Mouse (Mus musculus): Measurements from ENCODE around the gene Creb5. TPM values are rescaled to one million over a fixed set of nuclear protein-coding genes. Genes with fewer than 3 reads are reported as not detected.

The Creb5 gene
- total RNA-seq, 1 experiment from 2014 or later: 1.0 TPM

DNA sequence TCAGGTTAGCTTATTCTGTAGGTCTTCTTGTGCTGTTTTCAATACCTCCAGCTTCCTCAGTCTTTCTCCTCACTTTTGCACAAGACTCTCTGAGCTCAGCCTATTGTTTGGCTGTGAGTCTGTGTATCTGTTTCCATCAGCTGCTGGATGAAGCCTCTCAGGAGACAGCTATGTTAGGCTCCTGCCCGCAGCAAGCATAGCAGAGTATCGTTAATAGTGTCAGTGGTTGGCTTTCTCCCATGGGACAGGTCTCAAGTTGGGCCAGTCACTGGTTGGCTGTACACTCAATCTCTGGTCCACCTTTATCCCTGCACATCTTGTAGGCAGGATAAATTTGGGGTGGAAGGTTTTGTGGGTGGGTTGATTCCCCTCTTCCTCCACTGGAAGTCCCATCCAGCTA, 226.3 kb downstream of the Creb5 start:
- no peak for ATAC-seq (ENCODE audit: extremely low read depth, insufficient number of reproducible peaks, low FRiP score, poor library complexity, severe bottlenecking)

DNA sequence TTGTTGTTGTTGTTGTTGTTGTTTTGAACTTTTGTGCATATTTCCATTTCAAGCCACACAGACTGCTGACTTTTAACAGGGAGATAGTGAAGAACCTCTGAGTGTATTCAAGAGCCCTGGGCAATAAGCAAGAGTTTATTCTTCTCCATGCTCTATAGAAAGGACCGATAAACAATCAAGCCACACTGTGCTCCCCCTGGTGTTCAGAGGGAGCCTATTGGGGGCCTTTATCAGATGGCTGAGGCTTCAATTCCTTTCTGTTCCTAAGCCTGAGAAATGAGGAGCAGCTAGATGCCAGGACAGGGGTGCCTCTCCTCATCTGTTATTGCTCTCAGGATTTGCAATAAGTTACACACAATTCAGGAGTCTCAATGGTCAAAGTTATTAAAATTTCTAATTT, 227.8 kb downstream of the Creb5 start:
- no peak for ATAC-seq (ENCODE audit: extremely low read depth, insufficient number of reproducible peaks, low FRiP score, poor library complexity, severe bottlenecking)

DNA sequence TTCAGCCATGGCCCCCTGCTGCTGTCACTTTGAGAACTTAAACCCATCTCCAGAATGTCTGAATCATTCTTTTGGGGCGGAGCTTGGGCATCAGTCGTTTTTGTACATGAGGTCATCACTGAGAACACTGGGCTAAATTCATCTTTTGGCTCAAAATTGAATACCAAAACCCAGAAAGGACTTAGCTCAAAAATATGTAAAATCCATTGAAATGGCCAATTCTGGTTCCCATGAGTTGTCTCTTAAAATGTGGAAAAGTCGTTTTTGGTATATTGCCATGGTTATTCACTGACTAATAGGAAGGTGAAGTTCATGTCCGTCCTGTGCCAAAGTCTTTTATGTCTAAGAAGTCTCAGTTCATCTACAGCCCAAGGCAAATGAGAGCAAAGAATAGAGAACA, 228.5 kb downstream of the Creb5 start:
- ATAC-seq (ENCODE audit: extremely low read depth, insufficient number of reproducible peaks, low FRiP score, poor library complexity, severe bottlenecking): no peak

DNA sequence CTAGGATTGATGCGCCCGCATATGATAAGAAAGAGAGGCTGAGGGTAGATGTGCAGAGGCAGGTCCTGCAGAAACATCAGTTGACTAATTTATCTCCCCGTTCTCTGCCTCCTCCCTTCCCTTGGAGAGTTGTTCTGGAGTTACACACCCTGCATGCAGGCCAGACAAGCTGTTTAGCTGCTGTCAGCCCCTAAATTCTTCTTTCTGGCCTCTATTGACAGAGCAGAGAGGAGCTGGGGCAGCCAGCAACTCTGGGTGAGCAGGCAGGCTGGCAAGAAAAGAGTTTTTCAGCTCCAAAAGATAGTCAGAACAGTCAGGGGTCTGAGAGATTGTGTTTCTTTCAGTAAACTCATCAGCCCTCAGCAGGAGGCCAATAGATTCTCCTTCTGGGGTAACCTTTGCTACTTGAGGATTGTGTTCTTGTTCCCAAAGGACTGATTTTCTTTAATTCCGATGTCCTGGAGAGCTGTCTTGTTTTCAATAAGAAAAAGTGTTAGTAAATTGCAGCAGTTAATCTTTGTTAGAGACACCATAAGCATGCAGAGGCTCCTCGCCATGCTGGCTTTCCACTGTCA, 230.4 kb downstream of the Creb5 start:
- no peak for ATAC-seq (ENCODE audit: extremely low read depth, insufficient number of reproducible peaks, low FRiP score, poor library complexity, severe bottlenecking)

DNA sequence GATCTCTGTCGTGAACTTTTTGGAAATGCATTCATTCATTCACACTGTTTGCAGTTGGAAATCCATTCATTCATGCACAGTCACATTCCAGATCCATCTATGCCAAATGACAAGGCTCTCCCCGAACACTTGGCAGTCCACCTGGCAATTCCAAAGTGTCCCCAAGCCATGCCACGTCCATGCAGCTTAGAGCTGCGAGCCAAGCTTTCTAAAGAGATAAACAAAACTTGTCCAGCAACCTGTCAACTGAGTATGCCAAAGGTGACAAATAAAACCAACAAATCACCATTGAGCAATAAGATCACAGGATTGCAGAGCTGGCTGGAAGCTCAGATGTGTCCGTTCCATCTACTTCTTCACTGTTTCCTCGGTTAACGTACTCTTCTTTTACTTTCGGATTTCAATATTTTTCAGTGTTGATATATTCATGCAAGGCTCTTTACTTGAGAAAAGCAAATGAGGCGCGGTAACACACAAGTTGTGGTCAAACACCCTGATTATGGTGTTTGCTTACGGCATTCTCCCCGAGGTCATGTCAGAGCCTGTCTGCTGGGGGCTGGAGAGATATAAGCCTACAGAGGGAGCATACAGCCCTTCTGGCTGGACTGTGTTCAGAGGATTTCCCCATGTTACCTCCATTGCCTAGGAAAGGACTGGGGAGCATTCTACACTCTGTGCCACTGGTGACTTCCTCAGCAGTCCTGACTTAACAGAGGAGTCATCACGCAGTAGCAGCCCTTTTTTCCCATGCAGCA, 236.8 kb downstream of the Creb5 start:
- ATAC-seq (ENCODE audit: extremely low read depth, insufficient number of reproducible peaks, low FRiP score, poor library complexity, severe bottlenecking): no peak

DNA sequence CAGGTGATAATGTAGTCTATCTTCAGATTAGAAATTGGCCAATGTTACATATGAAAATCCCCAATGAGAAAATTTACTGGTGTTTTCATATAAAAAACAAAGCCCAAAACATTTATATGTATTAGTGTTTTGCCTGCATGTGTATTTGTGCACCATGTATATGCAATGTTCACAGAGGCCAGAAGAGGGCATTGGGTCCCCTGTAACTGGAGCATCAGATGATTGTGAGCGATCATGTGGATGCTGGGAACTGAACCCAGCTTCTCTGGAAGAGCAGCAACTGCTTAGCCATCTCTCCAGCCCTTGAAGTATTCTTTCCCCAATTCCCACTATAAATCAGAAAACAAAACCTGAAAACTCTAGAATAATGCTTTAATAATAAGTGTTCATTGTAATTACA, 239.4 kb downstream of the Creb5 start:
- no peak for ATAC-seq (ENCODE audit: extremely low read depth, insufficient number of reproducible peaks, low FRiP score, poor library complexity, severe bottlenecking)

DNA sequence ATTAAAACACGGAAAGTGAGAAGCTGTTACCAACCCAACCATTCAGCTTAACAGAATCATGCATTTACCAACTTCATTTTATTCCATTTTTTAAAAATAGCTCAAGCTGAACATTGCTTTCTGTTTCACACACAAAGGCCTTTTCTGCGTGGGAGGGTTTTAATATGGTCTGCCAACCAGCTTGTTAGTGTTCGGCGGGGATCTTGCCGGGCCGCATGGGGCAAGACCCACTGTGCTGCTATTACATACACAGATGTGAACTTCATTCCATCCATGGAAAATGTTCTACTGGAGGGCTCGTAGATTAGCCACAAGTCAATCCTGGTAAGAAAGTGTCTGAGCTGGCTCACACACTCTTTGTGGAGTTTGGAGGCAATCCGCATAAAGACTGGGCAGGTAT, 243.7 kb downstream of the Creb5 start:
- no peak for ATAC-seq (ENCODE audit: extremely low read depth, insufficient number of reproducible peaks, low FRiP score, poor library complexity, severe bottlenecking)

DNA sequence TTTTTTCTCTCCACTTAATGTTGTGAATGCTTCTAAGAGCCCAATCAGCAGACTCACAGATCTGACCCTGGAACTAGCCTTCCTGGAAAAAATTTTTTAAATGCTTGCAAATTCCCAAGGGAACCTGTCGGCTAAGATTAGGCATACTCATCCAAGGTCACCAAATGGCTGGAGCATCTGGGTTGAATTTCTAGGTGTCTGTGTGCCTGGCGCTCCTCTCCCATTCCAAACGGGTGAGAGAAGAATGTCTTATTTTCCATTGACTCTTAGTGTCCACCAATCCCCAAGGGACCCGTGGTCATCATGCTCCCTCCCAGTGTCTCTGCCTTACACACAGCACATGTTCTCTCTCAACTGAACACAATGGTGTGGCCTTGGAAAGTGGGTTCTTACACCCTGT, 244.4 kb downstream of the Creb5 start:
- no peak for ATAC-seq (ENCODE audit: extremely low read depth, insufficient number of reproducible peaks, low FRiP score, poor library complexity, severe bottlenecking)

DNA sequence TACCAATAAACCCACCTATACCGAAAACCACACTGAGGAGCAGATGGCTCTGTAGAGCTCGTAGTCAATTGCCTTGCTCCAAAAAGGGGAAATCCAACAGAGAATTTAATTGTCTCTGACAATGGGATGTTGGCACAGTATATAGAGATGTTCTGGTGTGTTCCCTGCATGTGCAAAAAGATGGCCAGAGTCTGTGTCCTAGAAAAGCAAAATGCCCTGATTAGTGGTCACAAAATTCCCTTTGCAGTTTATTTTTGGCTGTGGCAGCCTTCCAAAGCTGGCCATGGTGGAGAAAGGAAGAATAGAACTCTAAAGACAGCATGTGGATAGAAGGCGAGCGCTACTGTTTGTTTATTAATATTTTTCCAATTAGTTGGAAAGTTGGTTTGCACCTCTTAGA, 250.5 kb downstream of the Creb5 start:
- no peak for ATAC-seq (ENCODE audit: extremely low read depth, insufficient number of reproducible peaks, low FRiP score, poor library complexity, severe bottlenecking)

DNA sequence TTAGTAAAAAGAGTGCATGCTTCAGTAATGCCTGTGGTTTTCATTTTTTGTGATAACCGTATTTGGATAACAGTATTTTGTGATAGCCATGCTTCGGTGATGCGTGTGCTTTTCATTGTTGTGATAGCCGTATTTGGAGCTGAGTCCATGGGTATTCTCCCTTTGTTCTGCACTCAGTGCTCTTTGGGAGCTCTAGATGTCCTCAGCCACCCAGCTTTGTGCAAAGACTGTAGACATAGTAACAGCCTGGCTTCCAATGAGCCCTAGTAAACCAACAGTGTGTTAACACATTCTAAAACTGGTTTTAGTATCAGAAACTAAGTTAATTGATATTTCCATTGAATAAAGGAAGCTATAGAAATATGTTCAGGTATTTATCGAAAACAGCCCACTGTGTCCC, 254.7 kb downstream of the Creb5 start:
- no peak for ATAC-seq (ENCODE audit: extremely low read depth, insufficient number of reproducible peaks, low FRiP score, poor library complexity, severe bottlenecking)

DNA sequence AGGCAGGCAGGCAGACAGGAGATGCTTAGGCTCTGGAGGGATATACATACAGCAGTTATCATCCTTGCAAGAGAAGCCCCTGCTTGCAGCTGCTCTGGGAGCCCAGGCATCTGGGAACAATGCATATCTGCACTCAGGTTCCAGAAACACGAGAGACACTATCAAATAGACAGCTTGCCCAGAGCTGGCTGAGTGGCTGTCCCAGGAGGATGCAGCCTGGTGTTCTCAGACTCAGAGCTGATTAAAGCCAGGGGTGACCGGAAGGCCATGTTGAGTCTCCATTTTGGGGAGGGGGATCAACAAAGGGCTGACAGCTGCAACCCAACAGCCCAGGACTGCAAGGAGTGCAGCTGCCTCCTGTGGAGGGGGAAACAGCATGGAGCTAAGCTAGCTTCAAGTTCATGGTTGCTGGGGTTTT, 258.4 kb downstream of the Creb5 start:
- ATAC-seq (ENCODE audit: extremely low read depth, insufficient number of reproducible peaks, low FRiP score, poor library complexity, severe bottlenecking): no peak

DNA sequence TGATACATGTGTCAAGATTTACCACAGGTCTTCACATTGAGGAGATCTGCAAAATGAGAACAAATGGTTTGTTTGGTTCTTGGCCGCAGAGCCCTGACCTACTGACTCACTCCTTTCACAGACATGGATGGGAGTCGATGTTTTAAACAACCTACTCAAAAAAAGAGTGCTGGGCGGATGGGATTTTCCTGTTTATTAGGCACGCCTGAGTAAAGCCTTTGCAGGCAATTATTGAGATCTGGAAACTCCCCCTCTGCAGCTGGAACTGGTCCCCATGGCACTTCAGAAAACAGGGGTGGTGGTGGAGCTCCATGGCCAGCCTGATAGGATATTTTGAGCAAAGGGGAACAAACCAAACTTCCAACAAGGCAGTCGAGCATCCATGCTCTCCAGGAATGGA, 258.9 kb downstream of the Creb5 start:
- ATAC-seq (ENCODE audit: extremely low read depth, insufficient number of reproducible peaks, low FRiP score, poor library complexity, severe bottlenecking): no peak

DNA sequence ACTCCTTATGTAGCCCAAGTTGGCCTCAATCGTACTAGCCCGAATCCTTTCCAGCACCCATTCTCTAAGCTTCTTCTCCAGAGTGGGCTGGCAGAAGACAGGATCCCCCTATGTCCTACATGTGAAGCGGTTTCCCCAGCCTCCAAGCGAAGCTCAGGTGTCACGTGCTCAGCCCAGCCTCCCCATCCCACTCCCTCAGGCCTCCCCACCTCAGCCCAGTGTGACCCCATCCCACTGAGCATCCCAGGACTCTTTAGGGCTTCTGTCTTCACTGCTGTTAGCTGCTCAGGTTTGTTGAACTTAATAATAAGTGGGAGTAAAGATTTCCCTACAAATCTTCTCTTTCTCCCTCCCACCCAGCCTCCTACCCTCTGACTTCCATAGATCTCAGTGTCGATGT, 261.2 kb downstream of the Creb5 start:
- ATAC-seq (ENCODE audit: extremely low read depth, insufficient number of reproducible peaks, low FRiP score, poor library complexity, severe bottlenecking): no peak

DNA sequence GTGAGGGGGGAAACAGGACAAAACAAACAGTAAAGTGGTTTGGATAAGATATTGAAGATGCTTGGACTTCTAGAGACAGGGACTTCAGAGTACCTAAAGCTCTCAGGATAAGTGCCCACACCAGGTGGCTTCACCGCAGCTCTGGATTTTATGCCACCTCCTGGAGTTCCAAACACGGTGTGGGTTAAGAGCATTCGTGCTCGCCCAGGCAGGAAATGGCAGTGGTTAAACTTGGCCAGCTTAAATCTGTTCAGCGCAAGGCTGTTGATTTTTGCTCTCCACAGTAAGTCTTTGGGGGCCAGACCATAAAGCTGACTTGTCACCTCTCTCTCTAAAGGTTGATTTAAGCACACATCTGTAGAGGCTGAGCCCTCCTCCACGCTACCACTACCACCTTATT, 262.3 kb downstream of the Creb5 start:
- no peak for ATAC-seq (ENCODE audit: extremely low read depth, insufficient number of reproducible peaks, low FRiP score, poor library complexity, severe bottlenecking)

DNA sequence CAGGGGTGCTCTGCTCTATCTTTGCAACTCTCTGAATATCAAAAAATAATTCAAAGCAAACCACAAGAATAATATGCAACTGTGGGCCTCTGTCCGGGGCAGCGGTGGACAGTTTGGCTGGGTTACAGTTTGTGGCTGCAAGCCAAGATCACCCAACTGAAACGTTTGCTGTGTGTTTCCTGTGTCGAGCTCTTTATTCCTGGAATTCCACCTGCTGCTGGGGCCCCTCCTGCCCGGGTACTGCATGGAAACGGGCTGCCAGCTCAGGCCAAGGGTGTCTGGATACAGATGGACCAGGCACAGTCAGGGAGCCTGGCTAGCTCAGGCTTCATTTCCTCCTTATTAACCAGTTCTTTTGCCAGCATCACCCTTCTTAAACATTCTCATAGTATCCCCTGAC, 269.0 kb downstream of the Creb5 start:
- no peak for ATAC-seq (ENCODE audit: extremely low read depth, insufficient number of reproducible peaks, low FRiP score, poor library complexity, severe bottlenecking)

DNA sequence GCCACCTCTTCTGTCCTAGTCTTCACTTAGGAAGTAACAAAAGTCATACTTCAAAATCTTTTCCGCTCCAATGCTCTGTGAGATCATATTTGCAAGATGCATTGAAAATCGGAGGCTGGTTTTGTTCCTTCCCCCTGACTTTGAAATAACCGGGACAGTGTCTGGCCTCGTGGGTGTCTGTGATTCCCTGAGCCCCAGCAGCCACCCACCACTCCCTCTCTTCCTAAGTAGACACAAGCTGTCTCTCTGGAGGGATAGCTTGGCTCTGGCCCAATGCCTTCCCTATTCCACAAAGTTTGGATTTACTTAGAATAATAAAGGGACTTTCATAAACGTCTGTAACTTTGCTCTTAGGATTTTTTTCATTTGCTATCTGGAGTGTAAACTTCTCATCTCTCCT, 273.9 kb downstream of the Creb5 start:
- no peak for ATAC-seq (ENCODE audit: extremely low read depth, insufficient number of reproducible peaks, low FRiP score, poor library complexity, severe bottlenecking)

DNA sequence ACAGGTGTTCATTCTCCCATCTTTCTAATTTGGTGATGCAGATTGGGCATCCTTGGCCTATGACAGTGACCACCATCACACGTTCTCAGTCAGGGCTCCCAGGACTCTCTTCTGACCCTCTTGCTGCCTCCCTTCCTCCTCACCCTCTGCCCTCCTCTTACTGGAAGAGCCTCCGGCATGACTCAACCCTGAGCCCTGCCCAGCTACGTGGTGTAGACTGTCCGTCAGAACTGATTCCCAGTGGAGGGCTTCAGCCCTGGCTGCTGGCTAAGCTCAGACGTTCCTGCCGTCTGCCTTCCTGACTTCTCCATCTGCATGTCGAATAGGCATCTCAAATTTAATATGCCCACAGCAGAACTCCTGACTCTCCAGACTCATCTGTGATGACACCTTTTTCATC, 275.5 kb downstream of the Creb5 start:
- ATAC-seq (ENCODE audit: extremely low read depth, insufficient number of reproducible peaks, low FRiP score, poor library complexity, severe bottlenecking): no peak

DNA sequence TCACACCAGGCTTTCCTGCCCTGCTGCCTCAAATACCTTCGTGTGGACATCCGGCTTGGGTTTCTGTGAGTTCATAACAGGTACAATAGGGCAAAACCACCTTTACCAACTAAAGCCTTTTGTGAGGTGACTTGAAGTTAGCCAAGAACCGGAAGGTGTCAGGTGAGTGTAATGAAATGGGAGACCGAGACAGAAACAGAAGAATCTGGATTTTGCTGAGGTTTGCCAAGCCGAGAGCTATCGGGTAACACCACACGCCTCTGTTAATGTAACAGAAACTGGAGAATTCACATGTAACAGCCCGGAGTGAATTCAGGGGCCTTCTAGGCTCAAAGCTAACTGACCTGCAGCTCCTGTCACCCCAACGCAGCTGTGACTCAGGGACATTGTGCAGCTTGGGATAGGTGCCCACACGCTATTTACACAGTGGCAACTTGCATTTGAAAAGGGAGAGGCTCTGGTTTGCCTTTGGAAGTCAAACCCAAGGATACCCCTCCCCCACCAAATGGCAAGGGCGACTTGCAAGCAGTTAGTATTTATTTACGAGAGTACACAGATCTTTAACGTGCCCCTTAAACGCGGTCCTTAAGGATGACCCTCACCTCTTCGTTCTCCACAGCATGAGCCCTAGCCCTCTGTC, 276.6 kb downstream of the Creb5 start:
- ATAC-seq (ENCODE audit: extremely low read depth, insufficient number of reproducible peaks, low FRiP score, poor library complexity, severe bottlenecking): no peak

DNA sequence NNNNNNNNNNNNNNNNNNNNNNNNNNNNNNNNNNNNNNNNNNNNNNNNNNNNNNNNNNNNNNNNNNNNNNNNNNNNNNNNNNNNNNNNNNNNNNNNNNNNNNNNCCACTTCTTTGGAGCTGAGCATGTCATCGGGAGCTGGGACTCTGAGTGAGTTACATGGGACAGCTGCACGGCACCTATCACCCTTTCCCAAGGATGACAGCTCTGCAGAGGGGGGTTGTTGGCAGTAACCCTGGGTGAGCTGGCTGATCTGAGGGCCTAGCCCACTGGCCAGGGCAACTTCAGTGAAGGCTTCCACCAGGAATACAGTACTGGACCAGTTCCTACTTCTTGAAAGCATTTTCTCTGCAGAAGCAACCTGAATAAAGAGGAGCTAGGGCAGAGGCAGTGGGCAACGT, 282.4 kb downstream of the Creb5 start:
- ATAC-seq (ENCODE audit: extremely low read depth, insufficient number of reproducible peaks, low FRiP score, poor library complexity, severe bottlenecking): no peak

DNA sequence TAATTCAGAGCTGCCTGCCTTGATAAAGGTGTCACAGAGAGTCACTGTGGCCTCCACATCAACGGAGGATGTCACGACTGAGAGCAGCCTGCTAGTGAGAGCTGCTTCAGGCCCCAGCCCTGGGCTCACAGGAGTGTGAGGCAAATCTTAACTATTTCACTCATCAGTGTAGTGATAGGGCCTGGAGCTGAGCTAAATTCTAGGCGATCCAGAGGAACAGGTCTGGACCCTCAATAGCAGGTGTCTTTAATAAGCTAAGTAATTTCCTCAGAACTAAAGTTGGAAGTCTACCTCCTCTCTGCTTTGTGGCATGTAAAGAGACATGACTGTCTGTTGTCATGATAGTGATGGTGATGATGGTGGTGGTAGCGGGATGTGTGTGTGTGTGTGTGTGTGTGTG, 283.8 kb downstream of the Creb5 start:
- ATAC-seq (ENCODE audit: extremely low read depth, insufficient number of reproducible peaks, low FRiP score, poor library complexity, severe bottlenecking): no peak

Measured in neutrophil, adult 5-6 weeks (primary cell).